Comparison of ENCODE assay signal across 11 mouse cellular contexts in genomic region chr9:115760496-115760895, GRCm38 (mm10).
DNase-seq lines count a peak whose midpoint lies in the region; ATAC-seq and TF ChIP-seq lines count a peak whose summit lies in the region.
"Had no signal": no experiment of that assay in that cellular context is flagged by ENCODE, and none has a peak within 500 bp of the region (broad histone marks: within the 10 kb centered on the region; RNA-seq: fewer than 3 reads in every experiment).

No protein-coding gene starts in this region.

- H3K4me1 ChIP-seq in lung, embryonic 14.5 days (ENCODE audit: insufficient read depth) = no peaks in the 10 kb centered on the region
- H3K4me1 ChIP-seq in lung, adult 2 months (ENCODE audit: control insufficient read depth, insufficient read depth, low read length) = peaks cover 8% of the 10 kb centered on the region; the same call in 1 of the 2 replicates
- H3K4me1 ChIP-seq in liver, embryonic 11.5 days (replicated peaks; ENCODE audit: control insufficient read depth, insufficient read depth, low read length) = peaks cover 5% of the 10 kb centered on the region
- H3K4me1 ChIP-seq: limb, embryonic 15.5 days had no signal

- H3K27ac ChIP-seq in lung, embryonic 14.5 days (ENCODE audit: low read depth) = no peak overlapping the region
- H3K27ac ChIP-seq in liver, embryonic 11.5 days (ENCODE audit: low read depth, low read length) = no peak overlapping the region
- H3K27ac ChIP-seq: limb, embryonic 15.5 days had no signal

- intact Hi-C loops in heart, postnatal 10 days (cut with DNase I) = no loop called here

- WGBS in lung, embryonic 14.5 days = 5% methylated on average over 2 of the region's 2 CpGs
- WGBS in lung, adult 2 months = 3% methylated on average over 2 of the region's 2 CpGs
- 8% methylated on average over 2 of the region's 2 CpGs for WGBS in liver, embryonic 11.5 days

- no peak overlapping the region for H3K9ac ChIP-seq in lung, embryonic 14.5 days
- H3K9ac ChIP-seq in liver, embryonic 11.5 days (ENCODE audit: low read depth, low read length) = no peak overlapping the region
- H3K9ac ChIP-seq: limb, embryonic 15.5 days had no signal

- no peak for TF ChIP-seq CTCF in lung, embryonic 14.5 days (IDR thresholded peaks at IDR 0.05; ENCODE audit: low read depth)
- no peak for TF ChIP-seq CTCF in lung, adult 2 months (IDR thresholded peaks at IDR 0.05; ENCODE audit: insufficient read depth, low read length)

- H3K36me3 ChIP-seq in lung, embryonic 14.5 days (ENCODE audit: insufficient read depth) = no peaks in the 10 kb centered on the region
- no peaks in the 10 kb centered on the region for H3K36me3 ChIP-seq in liver, embryonic 11.5 days (ENCODE audit: control insufficient read depth, insufficient read depth, low read length)
- H3K36me3 ChIP-seq: limb, embryonic 15.5 days had no signal

- H3K4me3 ChIP-seq in lung, embryonic 14.5 days (ENCODE audit: low read depth, low read length) = no peak overlapping the region
- H3K4me3 ChIP-seq in lung, adult 2 months (replicated peaks; ENCODE audit: extremely low read depth, low read depth, low read length) = no peak overlapping the region
- no peak overlapping the region for H3K4me3 ChIP-seq in liver, embryonic 11.5 days (ENCODE audit: low read depth, low read length)
- H3K4me3 ChIP-seq: limb, embryonic 15.5 days; myocyte had no signal

- peak; percentile 60; the same call in 1 of the 2 replicates for ATAC-seq in lung, embryonic 14.5 days (ENCODE audit: insufficient read depth)
- peak; percentile 83 for ATAC-seq in liver, embryonic 11.5 days (replicated peaks; ENCODE audit: low FRiP score)

- H3K4me2 ChIP-seq in lung, embryonic 14.5 days = no peak overlapping the region
- peak overlapping the region; percentile 25; the same call in 1 of the 2 replicates for H3K4me2 ChIP-seq in liver, embryonic 11.5 days
- H3K4me2 ChIP-seq: limb, embryonic 15.5 days had no signal

- H3K9me3 ChIP-seq in lung, embryonic 14.5 days (ENCODE audit: low read depth, low read length) = no peaks in the 10 kb centered on the region
- H3K9me3 ChIP-seq in liver, embryonic 11.5 days (ENCODE audit: control insufficient read depth, low read length) = no peaks in the 10 kb centered on the region
- H3K9me3 ChIP-seq: limb, embryonic 15.5 days had no signal

- H3K27me3 ChIP-seq in lung, embryonic 14.5 days (ENCODE audit: insufficient read depth, low read length) = no peaks in the 10 kb centered on the region
- no peaks in the 10 kb centered on the region for H3K27me3 ChIP-seq in liver, embryonic 11.5 days (replicated peaks; ENCODE audit: control insufficient read depth, insufficient read depth, low read length)
- H3K27me3 ChIP-seq: CH12.LX; limb, embryonic 15.5 days had no signal

- TF ChIP-seq POLR2A in lung, adult 2 months (IDR thresholded peaks at IDR 0.05; ENCODE audit: borderline replicate concordance, extremely low read depth, low read depth, low read length) = no peak

- no peak for DNase-seq in lung, embryonic 14.5 days
- DNase-seq in lung, adult 2 months = no peak
- peak; percentile 20 to 27 for DNase-seq in heart, postnatal 10 days
- DNase-seq in liver, embryonic 11.5 days (ENCODE audit: low spot score) = no peak
- DNase-seq in testis, postnatal 10 days (ENCODE audit: low spot score) = peak; percentile 61
- DNase-seq in layer of hippocampus, adult 18-20 months (ENCODE audit: low spot score in 2 of 2) = no peak
- no peak for DNase-seq in thymus, adult 18-20 months
- DNase-seq in frontal cortex, postnatal 25 days (ENCODE audit: low spot score in 2 of 2) = no peak

Comparison
In these comparisons a context has a peak if more than half of its experiments do, and no peak if none do; other contexts are left out.
1. DNase-seq: peak in heart, postnatal 10 days (2 of 2) and testis, postnatal 10 days (single experiment); none in lung, embryonic 14.5 days (single experiment), lung, adult 2 months (single experiment), liver, embryonic 11.5 days (single experiment), layer of hippocampus, adult 18-20 months (0 of 2), thymus, adult 18-20 months (0 of 2) and frontal cortex, postnatal 25 days (0 of 2).